Mouse (Mus musculus) heart, adult 2 months (tissue): ENCODE results near the gene Wars.

ENCODE experiments used
- CTCF ChIP-seq: fragments of 200-600 bp; IDR thresholded peaks from 2 replicates; pipeline ENCODE4 v1.8.1; 2022; ENCODE audit warnings: antibody characterized with exemption, mild to moderate bottlenecking, moderate library complexity
- EP300 ChIP-seq: fragments of 200-500 bp; IDR thresholded peaks from 2 replicates; pipeline ENCODE4 v1.6.1; 2011; ENCODE audit warnings: low read depth, low read length, control low read depth; ENCODE audit not compliant: insufficient read depth
- POLR2A ChIP-seq: fragments of 200-500 bp; IDR thresholded peaks from 2 replicates; pipeline ENCODE4 v1.6.1; 2011; ENCODE audit warnings: mild to moderate bottlenecking, low read depth, low read length, control low read depth; ENCODE audit not compliant: insufficient read depth

GRCm38 (mm10) chr12:108855081-108855480 is 38.9 kb downstream of the Wars start:
- TF ChIP-seq POLR2A (no peak), CTCF (no peak), EP300 (no peak)
